In the genomic region with DNA sequence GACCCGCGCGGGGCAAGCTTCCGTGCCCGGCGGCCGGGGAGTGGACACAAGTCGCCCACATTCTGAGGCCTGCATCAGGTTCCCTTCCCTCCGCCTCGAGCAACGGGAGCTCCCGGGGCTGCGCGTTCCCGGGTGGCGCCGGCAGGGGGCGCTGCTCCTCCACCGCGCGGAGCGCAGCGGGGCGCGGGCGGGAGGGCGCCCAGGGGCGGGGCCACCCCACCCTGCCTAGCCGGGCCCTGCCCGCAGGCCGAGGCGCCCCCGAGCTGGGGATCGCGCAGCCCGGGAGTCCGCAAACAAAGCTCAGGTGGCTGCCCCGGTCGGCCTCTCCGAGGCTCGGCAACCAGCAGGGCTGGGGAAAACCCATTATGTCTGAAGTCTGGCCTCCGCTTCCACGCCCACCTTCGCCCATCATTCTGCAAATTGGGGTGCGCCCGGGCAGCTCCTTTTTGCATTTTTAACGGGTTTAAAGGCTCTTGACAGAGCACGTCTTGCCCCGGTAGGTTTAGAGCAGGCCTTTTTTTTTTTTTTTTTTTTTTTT, we compare ENCODE assay signal across 8 mouse cellular contexts. TPM values are rescaled to one million over a fixed set of nuclear protein-coding genes. Genes with fewer than 3 reads are reported as not detected.
DNase-seq lines count a peak whose midpoint lies in the region; ATAC-seq and TF ChIP-seq lines count a peak whose summit lies in the region.

No protein-coding gene starts in this region.

- H3K4me3 ChIP-seq in cerebellum, adult 2 months (replicated peaks; ENCODE audit: insufficient read depth, low read depth, low read length) = peak overlapping the region; percentile 88
- peak overlapping the region; percentile 95 for H3K4me3 ChIP-seq in lung, embryonic 15.5 days
- peak overlapping the region; percentile 79 for H3K4me3 ChIP-seq in olfactory bulb, adult 2 months (ENCODE audit: insufficient read depth, low read depth, low read length)

- TF ChIP-seq POLR2A in cerebellum, adult 2 months (IDR thresholded peaks at IDR 0.05; ENCODE audit: borderline replicate concordance, insufficient read depth, low read length) = no peak
- TF ChIP-seq POLR2A in olfactory bulb, adult 2 months (IDR thresholded peaks at IDR 0.05; ENCODE audit: insufficient read depth, low read depth, low read length) = peak; percentile 32; the same call in 1 of the 2 replicates

- peaks cover 19% of the 10 kb centered on the region for H3K36me3 ChIP-seq in lung, embryonic 15.5 days

- H3K27me3 ChIP-seq in cerebellum, adult 2 months (ENCODE audit: control insufficient read depth, insufficient read depth, low read length) = no peaks in the 10 kb centered on the region
- no peaks in the 10 kb centered on the region for H3K27me3 ChIP-seq in lung, embryonic 15.5 days

- ATAC-seq in hematopoietic stem cell, adult 5-6 weeks (replicated peaks in 1 of 2; ENCODE audit: insufficient read depth in 1 of 2, low FRiP score in 2 of 2, low TSS enrichment in 1 of 2, low read depth in 1 of 2, poor library complexity in 2 of 2, severe bottlenecking in 2 of 2) = peak; percentile 46 to 49
- peak; percentile 80 for ATAC-seq in lung, embryonic 15.5 days (ENCODE audit: borderline replicate concordance, extremely low read depth, low FRiP score, low TSS enrichment)

- peak; percentile 39 for DNase-seq in MEL-GATA-1-ER (ENCODE audit: extremely low read depth, low read depth)
- DNase-seq in cerebellum, adult 2 months = peak; percentile 90 to 96
- peak; percentile 89 for DNase-seq in forelimb bud, embryonic 11.5 days (ENCODE audit: low read depth, low spot score)
- DNase-seq in layer of hippocampus, adult 9-10 months (ENCODE audit: low spot score) = peak; percentile 72
- DNase-seq in thymus, adult 18-20 months = peak; percentile 84 to 86

- H3K9me3 ChIP-seq in lung, embryonic 15.5 days = no peaks in the 10 kb centered on the region

- H3K27ac ChIP-seq in cerebellum, adult 2 months (ENCODE audit: insufficient read depth, low read length) = peak overlapping the region; percentile 99
- peak overlapping the region; percentile 96 for H3K27ac ChIP-seq in lung, embryonic 15.5 days
- H3K27ac ChIP-seq in olfactory bulb, adult 2 months (ENCODE audit: insufficient read depth, low read depth, low read length) = peak overlapping the region; percentile 97

- H3K9ac ChIP-seq in lung, embryonic 15.5 days = peak overlapping the region; percentile 97

- under 1% methylated on average over 47 of the region's 49 CpGs for WGBS in cerebellum, adult 2 months
- WGBS in lung, embryonic 15.5 days = under 1% methylated on average over 49 of the region's 49 CpGs
- WGBS in olfactory bulb, adult 2 months = under 1% methylated on average over 47 of the region's 49 CpGs

- H3K4me2 ChIP-seq in lung, embryonic 15.5 days = peak overlapping the region; percentile 67

- H3K4me1 ChIP-seq in cerebellum, adult 2 months (ENCODE audit: control insufficient read depth, insufficient read depth, low read length) = peaks cover 2% of the 10 kb centered on the region; the same call in 1 of the 2 replicates
- peaks cover 13% of the 10 kb centered on the region; the same call in 1 of the 2 replicates for H3K4me1 ChIP-seq in lung, embryonic 15.5 days
- H3K4me1 ChIP-seq in olfactory bulb, adult 2 months (ENCODE audit: control insufficient read depth, insufficient read depth, low read length) = no peaks in the 10 kb centered on the region

- peak; percentile 74 for TF ChIP-seq CTCF in cerebellum, adult 2 months (IDR thresholded peaks at IDR 0.05; ENCODE audit: borderline replicate concordance, insufficient read depth, low read depth, low read length)
- peak; percentile 94 for TF ChIP-seq CTCF in olfactory bulb, adult 2 months (IDR thresholded peaks at IDR 0.05; ENCODE audit: insufficient read depth, low read depth, low read length)

RNA-seq across cellular contexts. Expression of a gene that starts 1.7 kb away (rescaled TPM):
- 51.9 and 54.1 TPM in 2 replicates for polyA plus RNA-seq in cerebellum, adult 2 months (2012; rRNA removed)
- 20.0 and 21.8 TPM in 2 replicates for total RNA-seq in hematopoietic stem cell, adult 5-6 weeks (2017)
- 97.6 and 101 TPM in 2 replicates for polyA plus RNA-seq in lung, embryonic 15.5 days (2015; fragmentation: Nextera tagmentation; extraction: Ambion mirVana)
- polyA plus RNA-seq in olfactory bulb, adult 2 months (2012; ENCODE audit: insufficient read depth, insufficient read length, low replicate concordance, missing spikeins) = 113 TPM in 1 of 2 replicates, not detected in the other

Comparison
In these comparisons a context has a peak if more than half of its experiments do, and no peak if none do; other contexts are left out.
1. Peak in every context shown above with its lines: DNase-seq, ATAC-seq, H3K4me3 ChIP-seq and H3K27ac ChIP-seq.
2. DNase-seq: peak in every context shown above with its lines; median percentile 93 in cerebellum, adult 2 months; 89 in forelimb bud, embryonic 11.5 days; 85 in thymus, adult 18-20 months; 72 in layer of hippocampus, adult 9-10 months; 39 in MEL-GATA-1-ER.